Mouse (Mus musculus) testis, adult 2 months (tissue): ENCODE results near the gene C2cd5.

ENCODE experiments used
- CTCF ChIP-seq: fragments of 200-500 bp; IDR thresholded peaks from 2 replicates; pipeline ENCODE4 v1.5.1; 2012; ENCODE audit warnings: low read depth, mild to moderate bottlenecking, inconsistent platforms, low read length, moderate library complexity; ENCODE audit not compliant: control insufficient read depth, insufficient read depth, insufficient replicate concordance
- POLR2A ChIP-seq: fragments of 200-500 bp; IDR thresholded peaks from 2 replicates; pipeline ENCODE4 v1.6.1; 2012; ENCODE audit warnings: low read depth, mild to moderate bottlenecking, inconsistent platforms, low read length, moderate library complexity; ENCODE audit not compliant: control insufficient read depth

DNA sequence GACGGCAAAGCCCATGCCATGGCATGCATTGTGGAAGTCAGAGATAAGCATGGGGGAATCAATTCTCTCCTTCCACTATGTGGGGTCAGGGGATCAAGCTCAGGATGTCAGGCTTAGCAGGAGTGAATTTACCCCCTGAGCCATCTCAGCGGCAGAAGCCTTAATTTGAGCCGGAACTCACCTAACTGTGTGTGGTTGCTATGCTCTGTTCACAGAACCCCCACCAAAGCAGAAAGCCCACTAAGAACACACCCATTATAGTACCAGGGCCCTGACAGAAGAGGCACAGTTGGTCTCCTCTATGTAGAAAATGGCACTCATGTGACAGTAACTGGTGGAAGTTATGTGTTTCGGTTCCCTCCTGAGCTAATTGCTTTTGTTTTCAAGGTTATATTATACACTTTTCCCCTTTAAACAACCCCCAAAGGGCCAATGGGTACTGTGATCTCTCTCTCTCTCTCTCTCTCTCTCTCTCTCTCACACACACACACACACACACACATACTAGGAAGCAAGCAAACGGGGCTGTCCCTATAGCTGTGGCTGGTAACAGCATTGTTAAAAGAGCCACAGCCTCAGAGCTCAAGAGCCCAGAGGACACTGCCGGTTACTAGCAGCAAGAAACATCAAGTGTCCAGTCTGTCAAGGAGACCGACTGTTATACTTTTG is 108.4 kb downstream of the C2cd5 start:
- no peak for TF ChIP-seq CTCF
- TF ChIP-seq POLR2A, result no peak
